Mouse (Mus musculus) heart, adult 2 months (tissue): Measurements from ENCODE around the gene Ppp1r13l.

Experiments
- CTCF ChIP-seq: fragments of 200-600 bp; IDR thresholded peaks from 2 replicates; pipeline ENCODE4 v1.8.1; 2022; ENCODE audit warnings: antibody characterized with exemption, mild to moderate bottlenecking, moderate library complexity
- EP300 ChIP-seq: fragments of 200-500 bp; IDR thresholded peaks from 2 replicates; pipeline ENCODE4 v1.6.1; 2011; ENCODE audit warnings: low read depth, low read length, control low read depth; ENCODE audit not compliant: insufficient read depth
- POLR2A ChIP-seq: fragments of 200-500 bp; IDR thresholded peaks from 2 replicates; pipeline ENCODE4 v1.6.1; 2011; ENCODE audit warnings: mild to moderate bottlenecking, low read depth, low read length, control low read depth; ENCODE audit not compliant: insufficient read depth

DNA sequence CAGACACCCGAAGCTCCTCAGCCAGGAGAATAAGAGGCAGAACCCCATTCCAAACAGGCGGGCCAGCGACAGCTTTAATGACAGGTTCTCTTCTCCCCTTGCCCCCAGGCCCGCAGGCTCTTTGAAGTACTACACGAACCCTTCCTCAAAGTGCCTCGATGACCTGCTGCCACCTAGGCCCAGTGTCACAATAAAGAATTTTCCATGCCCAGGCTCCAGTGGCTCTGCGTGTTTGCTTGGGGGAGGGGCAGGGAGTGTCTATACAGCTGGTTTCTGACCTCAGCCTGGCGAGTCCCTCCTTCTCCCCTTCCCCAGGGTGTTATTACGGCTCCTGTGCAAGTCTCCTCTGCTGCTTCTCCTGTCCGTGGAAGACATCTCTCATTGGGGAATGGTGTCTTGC, 3.2 kb upstream of the Ppp1r13l start:
- TF ChIP-seq CTCF (no peak), POLR2A (no peak), EP300 (no peak)
